Mouse (Mus musculus): ENCODE measurements around the gene Ndufa9. TPM values are rescaled to one million over a fixed set of nuclear protein-coding genes. Genes with fewer than 3 reads are reported as not detected.

The Ndufa9 gene
- polyA plus RNA-seq, 1 experiment from 2014 or later, result 165 TPM

Other genes with a start within 250 kb of the Ndufa9 start
- gene Kcna1, start 202.8 kb downstream of the Ndufa9 start, polyA plus RNA-seq (2015; fragmentation: Nextera tagmentation; extraction: Ambion mirVana), result 4.2 and 4.9 TPM in 2 replicates
- gene Kcna6, start 108.5 kb downstream of the Ndufa9 start, polyA plus RNA-seq (2015; fragmentation: Nextera tagmentation; extraction: Ambion mirVana), result 7.0 and 7.8 TPM in 2 replicates
- 0.08 and 0.09 TPM in 2 replicates for gene Akap3, start 4.0 kb upstream of the Ndufa9 start, polyA plus RNA-seq (2015; fragmentation: Nextera tagmentation; extraction: Ambion mirVana)
- 0.62 and 1.2 TPM in 2 replicates for gene Dyrk4, start 72.7 kb upstream of the Ndufa9 start, polyA plus RNA-seq (2015; fragmentation: Nextera tagmentation; extraction: Ambion mirVana)
- 47.2 and 47.4 TPM in 2 replicates for gene Rad51ap1, start 90.5 kb upstream of the Ndufa9 start, polyA plus RNA-seq (2015; fragmentation: Nextera tagmentation; extraction: Ambion mirVana)
- 17.1 and 19.2 TPM in 2 replicates for gene D6Wsu163e, start 90.8 kb upstream of the Ndufa9 start, polyA plus RNA-seq (2015; fragmentation: Nextera tagmentation; extraction: Ambion mirVana)
- 1.7 and 2.8 TPM in 2 replicates for gene Fgf6, start 166.4 kb upstream of the Ndufa9 start, polyA plus RNA-seq (2015; fragmentation: Nextera tagmentation; extraction: Ambion mirVana)
- 0.20 and 0.35 TPM in 2 replicates for gene Fgf23, start 223.8 kb upstream of the Ndufa9 start, polyA plus RNA-seq (2015; fragmentation: Nextera tagmentation; extraction: Ambion mirVana)